Mouse (Mus musculus) MEL (cell line): Measurements from ENCODE around the gene Bach1. TPM values are rescaled to one million over a fixed set of nuclear protein-coding genes. Genes with fewer than 3 reads are reported as not detected.

Experiments
- DNase-seq: peaks from one replicate; pipeline ENCODE4 v3.0.0; 2011; ENCODE audit warnings: low read depth, low spot score
- H3K27ac ChIP-seq: 2 replicates; pipeline ENCODE4 v1.5.1; 2012; ENCODE audit warnings: low read depth, mild to moderate bottlenecking, control low read depth, low read length, moderate library complexity; ENCODE audit not compliant: control insufficient read depth
- H3K27me3 ChIP-seq, 2 experiments: fragments of 150-350 bp in 1 of 2; sonication (generic) in 1 of 2; 2 replicates each; pipeline ENCODE4 v1.6.1; 2012; ENCODE audit warnings: low read length in 2 of 2, mild to moderate bottlenecking in 2 of 2, improper control_type of control experiment in 1 of 2, moderate library complexity in 1 of 2; ENCODE audit not compliant: insufficient read depth in 2 of 2, control insufficient read depth in 1 of 2
- H3K36me3 ChIP-seq, 2 experiments: 2 replicates each; pipeline ENCODE4 v1.6.1; 2012 to 2014; ENCODE audit warnings: low read length in 2 of 2, improper control_type of control experiment in 1 of 2, inconsistent platforms in 1 of 2, mild to moderate bottlenecking in 1 of 2; ENCODE audit not compliant: insufficient read depth in 2 of 2, control insufficient read depth in 1 of 2
- H3K4me1 ChIP-seq, 2 experiments: fragments of 150-350 bp in 1 of 2; sonication (generic) in 1 of 2; 2 replicates each; pipeline ENCODE4 v1.6.1; 2012; ENCODE audit warnings: low read length in 2 of 2, improper control_type of control experiment in 1 of 2, mild to moderate bottlenecking in 1 of 2; ENCODE audit not compliant: insufficient read depth in 2 of 2, control insufficient read depth in 1 of 2
- H3K4me3 ChIP-seq, 2 experiments: fragments of 150-350 bp in 1 of 2; sonication (generic) in 1 of 2; 2 replicates each; pipeline ENCODE4 v1.5.1; 2012; ENCODE audit warnings: low read depth in 2 of 2, low read length in 2 of 2, mild to moderate bottlenecking in 2 of 2, moderate library complexity in 2 of 2, control low read depth in 1 of 2, improper control_type of control experiment in 1 of 2; ENCODE audit not compliant: control insufficient read depth in 1 of 2, insufficient read depth in 1 of 2
- H3K79me2 ChIP-seq: 2 replicates; pipeline ENCODE4 v1.6.1; 2012; ENCODE audit warnings: mild to moderate bottlenecking, low read length, moderate library complexity; ENCODE audit not compliant: control insufficient read depth, poor library complexity, insufficient read depth
- H3K9ac ChIP-seq: 2 replicates; pipeline ENCODE4 v1.6.1; 2012; ENCODE audit warnings: low read depth, mild to moderate bottlenecking, control low read depth, low read length, moderate library complexity; ENCODE audit not compliant: control insufficient read depth, poor library complexity, severe bottlenecking
- H3K9me3 ChIP-seq: fragments of 150-350 bp; sonication (generic); replicated peaks from 2 replicates; pipeline ENCODE4 v1.6.1; 2012; ENCODE audit warnings: mild to moderate bottlenecking, low read length, improper control_type of control experiment, moderate library complexity; ENCODE audit not compliant: insufficient read depth
- CHD1 ChIP-seq: IDR thresholded peaks from 2 replicates; pipeline ENCODE4 v1.6.1; 2012; ENCODE audit warnings: low read depth, mild to moderate bottlenecking, inconsistent platforms, low read length, improper control_type of control experiment
- CHD2 ChIP-seq: IDR thresholded peaks from 2 replicates; pipeline ENCODE4 v1.6.1; 2011; ENCODE audit warnings: low read length, improper control_type of control experiment
- E2F4 ChIP-seq: IDR thresholded peaks from 2 replicates; pipeline ENCODE4 v1.6.1; 2011; ENCODE audit warnings: low read depth, low read length, improper control_type of control experiment, borderline replicate concordance
- GATA1 ChIP-seq: IDR thresholded peaks from 2 replicates; pipeline ENCODE4 v1.6.1; 2011; ENCODE audit warnings: low read depth, low read length, improper control_type of control experiment
- JUND ChIP-seq: IDR thresholded peaks from 2 replicates; pipeline ENCODE4 v1.6.1; 2011; ENCODE audit warnings: low read depth, mild to moderate bottlenecking, improper control_type of control experiment, low read length
- MAFK ChIP-seq: IDR thresholded peaks from 2 replicates; pipeline ENCODE4 v1.6.1; 2011; ENCODE audit warnings: low read depth, mild to moderate bottlenecking, low read length, improper control_type of control experiment, borderline replicate concordance
- MAX ChIP-seq: IDR thresholded peaks from 2 replicates; pipeline ENCODE4 v1.6.1; 2011; ENCODE audit warnings: low read length, improper control_type of control experiment
- MAZ ChIP-seq: IDR thresholded peaks from 2 replicates; pipeline ENCODE4 v1.6.1; 2012; ENCODE audit warnings: low read depth, mild to moderate bottlenecking, inconsistent platforms, low read length, improper control_type of control experiment
- MEF2A ChIP-seq: IDR thresholded peaks from 2 replicates; pipeline ENCODE4 v1.6.1; 2014; ENCODE audit warnings: low read depth, mild to moderate bottlenecking, inconsistent platforms, low read length, improper control_type of control experiment; ENCODE audit not compliant: poor library complexity, insufficient replicate concordance, severe bottlenecking; ENCODE audit errors: extremely low read depth
- MXI1 ChIP-seq: IDR thresholded peaks from 2 replicates; pipeline ENCODE4 v1.6.1; 2011; ENCODE audit warnings: mild to moderate bottlenecking, low read depth, low read length, improper control_type of control experiment
- MYC ChIP-seq: IDR thresholded peaks from 2 replicates; pipeline ENCODE4 v1.6.1; 2011; ENCODE audit warnings: low read depth, mild to moderate bottlenecking, low read length, improper control_type of control experiment, moderate library complexity
- NELFE ChIP-seq: IDR thresholded peaks from 2 replicates; pipeline ENCODE4 v1.6.1; 2011; ENCODE audit warnings: low read depth, low read length, improper control_type of control experiment
- NRF1 ChIP-seq: IDR thresholded peaks from 2 replicates; pipeline ENCODE4 v1.6.1; 2014; ENCODE audit warnings: low read depth, mild to moderate bottlenecking, inconsistent platforms, low read length, improper control_type of control experiment, moderate library complexity; ENCODE audit not compliant: poor library complexity, insufficient read depth, severe bottlenecking
- POLR2A ChIP-seq, 2 experiments: IDR thresholded peaks; 2 replicates each; pipeline ENCODE4 v1.6.1; 2011 to 2012; ENCODE audit warnings: low read length in 2 of 2, mild to moderate bottlenecking in 2 of 2, control low read depth in 1 of 2, improper control_type of control experiment in 1 of 2, low read depth in 1 of 2, moderate library complexity in 1 of 2; ENCODE audit not compliant: control insufficient read depth in 1 of 2, insufficient read depth in 1 of 2, poor library complexity in 1 of 2
- POLR2AphosphoS2 ChIP-seq: IDR thresholded peaks from 2 replicates; pipeline ENCODE4 v1.6.1; 2011; ENCODE audit warnings: low read length, improper control_type of control experiment
- POLR2AphosphoS5 ChIP-seq: IDR thresholded peaks from 2 replicates; pipeline ENCODE4 v1.6.1; 2012; ENCODE audit warnings: low read depth, borderline replicate concordance, mild to moderate bottlenecking, inconsistent platforms, low read length, moderate library complexity, mixed read lengths
- TAL1 ChIP-seq: IDR thresholded peaks from 2 replicates; pipeline ENCODE4 v1.6.1; 2012; ENCODE audit warnings: mild to moderate bottlenecking, inconsistent platforms, low read length, moderate library complexity, mixed read lengths
- TBP ChIP-seq: IDR thresholded peaks from 2 replicates; pipeline ENCODE4 v1.8.0; 2011; ENCODE audit warnings: low read depth, low read length, improper control_type of control experiment
- TCF12 ChIP-seq: IDR thresholded peaks from 2 replicates; pipeline ENCODE4 v1.6.1; 2014; ENCODE audit warnings: low read depth, mild to moderate bottlenecking, inconsistent platforms, low read length, improper control_type of control experiment, moderate library complexity
- UBTF ChIP-seq: IDR thresholded peaks from 2 replicates; pipeline ENCODE4 v1.6.1; 2012; ENCODE audit warnings: low read depth, mild to moderate bottlenecking, inconsistent platforms, low read length, improper control_type of control experiment, moderate library complexity, borderline replicate concordance; ENCODE audit not compliant: insufficient read depth
- USF1 ChIP-seq: IDR thresholded peaks from 2 replicates; pipeline ENCODE4 v1.6.1; 2014; ENCODE audit warnings: low read depth, mild to moderate bottlenecking, inconsistent platforms, low read length, improper control_type of control experiment, moderate library complexity
- USF2 ChIP-seq, 2 experiments: IDR thresholded peaks; 2 replicates each; pipeline ENCODE4 v1.6.1; 2011 to 2012; ENCODE audit warnings: improper control_type of control experiment in 2 of 2, low read length in 2 of 2, borderline replicate concordance in 1 of 2, inconsistent platforms in 1 of 2, low read depth in 1 of 2, mild to moderate bottlenecking in 1 of 2; ENCODE audit not compliant: insufficient read depth in 1 of 2
- ZMIZ1 ChIP-seq: IDR thresholded peaks from 2 replicates; pipeline ENCODE4 v1.6.1; 2012; ENCODE audit warnings: low read depth, mild to moderate bottlenecking, inconsistent platforms, low read length, improper control_type of control experiment, moderate library complexity
- polyA plus RNA-seq, 2 experiments: library from polyadenylated mRNA; stranded (reverse) in 1 of 2; unstranded in 1 of 2; fragments of >175 nt in 1 of 2; fragments of >200 nt in 1 of 2; gene quantifications; 2 replicates each; pipeline versions ENCODE4 v1.2.1 to v1.2.4; 2012; ENCODE audit warnings: low replicate concordance in 2 of 2, low read depth in 1 of 2; ENCODE audit not compliant: insufficient read length in 2 of 2, insufficient read depth in 1 of 2, missing spikeins in 1 of 2
- total RNA-seq: library from RNA; depleted of rRNA; stranded (reverse); fragments of 300-350 nt; gene quantifications from 2 replicates; pipeline ENCODE4 v1.2.3, GENCODE M21; 2012

Gene Bach1
- total and polyA plus RNA-seq, 3 experiments = 20.5 to 21.1 TPM; not detected in 1

- H3K27ac ChIP-seq = no peak overlapping the region
- H3K9me3 ChIP-seq = no peaks in the 10 kb centered on the region
- no peak overlapping the region for H3K9ac ChIP-seq
- no peaks in the 10 kb centered on the region for H3K36me3 ChIP-seq
- no peaks in the 10 kb centered on the region for H3K4me1 ChIP-seq
- no peaks in the 10 kb centered on the region for H3K79me2 ChIP-seq
- no peak for DNase-seq
- no peak overlapping the region for H3K4me3 ChIP-seq
- H3K27me3 ChIP-seq = no peaks in the 10 kb centered on the region; a peak in 1 of 4 replicates
- TF ChIP-seq MAX = no peak
- no peak for TF ChIP-seq NRF1
- no peak for TF ChIP-seq MYC
- no peak for TF ChIP-seq MAFK
- TF ChIP-seq NELFE = no peak
- no peak for TF ChIP-seq CHD1
- no peak for TF ChIP-seq MAZ
- no peak for TF ChIP-seq POLR2AphosphoS2
- TF ChIP-seq CHD2 = no peak
- TF ChIP-seq ZMIZ1 = no peak
- TF ChIP-seq POLR2A (IDR thresholded peaks at IDR 0.05; ENCODE audit: control insufficient read depth in 1 of 2, insufficient read depth in 1 of 2, low read depth in 1 of 2, low read length in 2 of 2, poor library complexity in 1 of 2) = no peak
- TF ChIP-seq MXI1 = no peak
Measured at GRCm38 (mm10) chr16:87765984-87766383, 67.2 kb downstream of the Bach1 start.

- no peak overlapping the region for H3K9ac ChIP-seq
- H3K9me3 ChIP-seq = no peaks in the 10 kb centered on the region
- H3K4me1 ChIP-seq = no peaks in the 10 kb centered on the region
- TF ChIP-seq MXI1 (no peak), USF2 (IDR thresholded peaks at IDR 0.05; ENCODE audit: borderline replicate concordance in 1 of 2, insufficient read depth in 1 of 2, low read depth in 1 of 2, low read length in 2 of 2) (no peak), TCF12 (no peak), MYC (no peak), MEF2A (no peak), JUND (no peak), GATA1 (no peak), ZMIZ1 (no peak), TAL1 (no peak), POLR2AphosphoS5 (no peak), E2F4 (no peak), USF1 (no peak), UBTF (no peak), TBP (no peak), POLR2AphosphoS2 (no peak)
- no peaks in the 10 kb centered on the region for H3K36me3 ChIP-seq
- no peak for DNase-seq
- no peaks in the 10 kb centered on the region for H3K79me2 ChIP-seq
- no peak overlapping the region for H3K4me3 ChIP-seq
- no peaks in the 10 kb centered on the region; a peak in 1 of 4 replicates for H3K27me3 ChIP-seq
- no peak overlapping the region for H3K27ac ChIP-seq
Measured at GRCm38 (mm10) chr16:87770576-87770975, 71.8 kb downstream of the Bach1 start.
